Mouse (Mus musculus): ENCODE results near the gene Fst. TPM values are rescaled to one million over a fixed set of nuclear protein-coding genes. Genes with fewer than 3 reads are reported as not detected.

Fst gene
- total RNA-seq, 2 experiments from 2014 or later = 5.3 to 6.3 TPM

- no peak for TF ChIP-seq CTCF (conservative IDR thresholded peaks at IDR 0.05)
- Histone ChIP-seq H3K4me3 (peak overlapping the region; percentile 38; the same call in 1 of the 2 replicates), H3K27ac (no peak overlapping the region)
- DNase-seq (ENCODE audit: low spot score in 2 of 2) = no peak
Observed at GRCm38 (mm10) chr13:114457567-114458120, 1.1 kb downstream of the Fst start.

- peak overlapping the region; percentile 38 for H3K4me3 ChIP-seq
- DNase-seq (ENCODE audit: low spot score in 2 of 2) = no peak
Observed at GRCm38 (mm10) chr13:114456766-114457566, 1.8 kb downstream of the Fst start.

DNA sequence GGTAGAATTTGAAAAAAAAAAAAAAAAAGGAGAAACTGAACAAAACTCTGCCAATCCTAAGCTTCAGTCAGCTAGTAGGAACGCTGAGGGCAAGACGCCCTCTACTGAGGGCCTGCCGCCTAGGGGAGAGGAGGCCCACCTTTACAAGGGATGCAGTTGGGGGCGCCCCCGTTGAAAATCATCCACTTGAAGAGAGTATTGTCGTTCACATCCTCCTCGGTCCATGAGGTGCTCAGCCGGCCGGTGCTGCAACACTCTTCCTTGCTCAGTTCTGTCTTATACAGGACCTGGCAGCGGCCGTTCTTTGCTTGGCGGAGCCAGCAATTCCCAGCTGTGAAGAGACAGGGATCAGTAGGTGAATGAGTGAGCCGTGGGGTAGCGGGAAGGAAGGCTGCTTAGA is 2.5 kb downstream of the Fst start:
- DNase-seq (ENCODE audit: low spot score in 2 of 2) = no peak
- Histone ChIP-seq H3K4me3 (peak overlapping the region; percentile 28; the same call in 1 of the 2 replicates), H3K27ac (no peak overlapping the region)
- TF ChIP-seq CTCF (conservative IDR thresholded peaks at IDR 0.05) = peak; percentile 62

More at GRCm38 (mm10) chr13:114456766-114457566, 1.8 kb downstream of the Fst start:
- H3K27ac ChIP-seq = no peak overlapping the region
- no peak for TF ChIP-seq CTCF (conservative IDR thresholded peaks at IDR 0.05)

DNA sequence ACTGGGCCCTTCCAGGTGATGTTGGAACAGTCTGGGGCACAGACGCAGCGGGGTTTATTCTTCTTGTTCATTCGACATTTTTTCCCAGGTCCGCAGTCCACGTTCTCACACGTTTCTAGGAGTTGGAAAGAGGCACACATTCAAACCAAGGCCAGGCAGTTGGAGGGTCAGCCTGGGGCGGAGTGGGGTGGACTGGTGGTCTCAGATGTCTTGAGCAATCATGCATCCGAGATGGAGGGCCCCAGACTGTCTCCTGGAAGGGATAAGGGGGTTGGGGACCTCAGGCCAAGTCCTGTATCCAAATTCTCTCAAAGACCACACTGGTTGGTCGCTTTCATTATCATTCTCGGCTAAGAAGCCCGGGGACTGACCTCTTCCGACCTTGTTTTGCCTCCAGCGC is 3.0 kb downstream of the Fst start:
- no peak overlapping the region for H3K27ac ChIP-seq
- no peak for TF ChIP-seq CTCF (conservative IDR thresholded peaks at IDR 0.05)
- peak overlapping the region; percentile 28; the same call in 1 of the 2 replicates for H3K4me3 ChIP-seq
- no peak for DNase-seq (ENCODE audit: low spot score in 2 of 2)

- TF ChIP-seq CTCF (conservative IDR thresholded peaks at IDR 0.05) = no peak
- Histone ChIP-seq H3K4me3 (no peak overlapping the region), H3K27ac (no peak overlapping the region)
- DNase-seq (ENCODE audit: low spot score in 2 of 2) = no peak
Observed at GRCm38 (mm10) chr13:114447213-114447612, 11.5 kb downstream of the Fst start.

DNA sequence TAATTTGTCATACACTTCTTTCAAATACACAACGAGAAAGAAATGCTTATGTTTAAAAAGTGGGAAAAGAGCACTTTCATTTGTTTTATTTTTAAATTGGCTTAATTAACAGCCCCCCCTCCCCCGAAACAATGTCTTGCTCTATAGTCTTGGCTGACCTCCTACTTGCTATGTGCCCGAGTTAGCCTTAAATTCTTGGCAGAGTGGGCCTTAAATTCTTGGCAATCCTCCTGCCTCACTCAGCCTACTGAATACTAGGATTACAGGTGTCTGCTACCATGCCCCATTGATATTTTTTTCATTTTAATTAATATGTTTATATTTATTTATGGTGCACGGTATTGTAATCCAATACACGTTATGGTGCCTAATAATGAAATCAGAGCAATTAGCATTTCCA is 26.3 kb downstream of the Fst start:
- no peak for TF ChIP-seq CTCF (conservative IDR thresholded peaks at IDR 0.05)
- no peak overlapping the region for H3K4me3 ChIP-seq
- no peak overlapping the region for H3K27ac ChIP-seq
- no peak for DNase-seq (ENCODE audit: low spot score in 2 of 2)

GRCm38 (mm10) chr13:114425230-114425629 is 33.5 kb downstream of the Fst start:
- no peak overlapping the region for H3K4me3 ChIP-seq
- DNase-seq (ENCODE audit: low spot score in 2 of 2) = no peak

DNA sequence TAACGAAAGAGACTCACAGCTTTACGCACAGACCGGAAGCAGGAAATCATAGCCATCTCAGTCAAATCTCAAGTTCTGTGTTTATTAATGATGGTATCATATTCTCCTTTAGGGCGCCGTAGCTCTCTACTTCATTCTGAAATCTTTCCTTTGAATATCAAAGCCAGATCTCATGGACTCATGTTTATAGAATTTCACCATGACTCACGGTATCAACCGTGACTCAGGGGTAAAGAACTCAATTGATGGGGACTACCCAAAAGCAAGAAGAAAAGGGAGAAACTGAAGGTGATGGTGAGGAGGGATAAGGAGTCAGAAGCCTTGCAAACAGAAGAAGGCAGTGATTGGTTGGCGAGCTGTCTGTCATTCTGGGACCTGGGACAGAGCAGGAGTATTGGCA is 38.5 kb downstream of the Fst start:
- no peak overlapping the region for H3K27ac ChIP-seq
- DNase-seq (ENCODE audit: low spot score in 2 of 2) = no peak
- H3K4me3 ChIP-seq = no peak overlapping the region
- TF ChIP-seq CTCF (conservative IDR thresholded peaks at IDR 0.05) = no peak

More at GRCm38 (mm10) chr13:114425230-114425629, 33.5 kb downstream of the Fst start:
- TF ChIP-seq CTCF (conservative IDR thresholded peaks at IDR 0.05) = no peak
- no peak overlapping the region for H3K27ac ChIP-seq

DNA sequence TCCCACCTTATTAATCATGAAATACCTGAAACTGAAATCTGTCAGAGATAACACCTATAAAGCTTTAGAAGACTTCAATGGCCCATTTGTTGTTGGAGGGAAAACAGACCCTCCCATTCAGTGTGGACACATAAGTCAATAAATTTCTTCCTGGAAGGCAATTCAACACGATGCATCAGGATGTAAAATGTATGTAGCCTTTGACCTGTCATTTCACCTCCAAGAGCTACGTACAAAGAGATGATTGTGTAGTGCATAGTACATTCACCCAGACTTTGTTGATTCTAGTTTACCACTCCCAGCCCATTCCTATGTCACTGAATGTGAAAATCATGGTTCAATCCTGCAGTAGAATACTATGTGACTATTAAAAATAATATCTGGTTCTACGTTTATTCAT is 39.4 kb downstream of the Fst start:
- no peak for TF ChIP-seq CTCF (conservative IDR thresholded peaks at IDR 0.05)
- Histone ChIP-seq H3K4me3 (no peak overlapping the region), H3K27ac (no peak overlapping the region)
- no peak for DNase-seq (ENCODE audit: low spot score in 2 of 2)

DNA sequence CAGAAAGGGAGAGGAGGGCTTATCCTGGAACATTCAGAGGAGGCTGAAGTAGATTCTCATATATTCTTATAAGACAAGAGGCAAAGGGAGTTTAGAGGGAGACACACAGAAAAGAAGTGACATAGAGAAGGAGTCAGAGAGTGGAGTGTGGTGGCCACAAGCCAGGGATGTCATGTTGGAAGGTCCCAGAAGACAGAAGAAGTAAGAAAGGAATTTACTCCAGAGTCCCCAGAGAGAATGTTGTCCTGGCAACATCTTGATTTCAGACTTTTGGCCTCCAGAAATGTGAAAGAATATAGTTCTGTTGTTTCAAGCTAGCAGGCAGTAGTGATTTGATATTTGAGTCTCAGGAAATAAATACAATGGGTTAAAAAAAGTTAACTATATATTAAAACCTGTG is 46.4 kb downstream of the Fst start:
- TF ChIP-seq CTCF (conservative IDR thresholded peaks at IDR 0.05) = no peak

GRCm38 (mm10) chr13:114406866-114407265 is 51.9 kb downstream of the Fst start:
- Histone ChIP-seq H3K27ac (no peak overlapping the region), H3K4me3 (no peak overlapping the region)
- no peak for TF ChIP-seq CTCF (conservative IDR thresholded peaks at IDR 0.05)
- DNase-seq (ENCODE audit: low spot score in 2 of 2) = no peak

More for the DNA sequence above, 46.4 kb downstream of the Fst start:
- no peak for DNase-seq (ENCODE audit: low spot score in 2 of 2)
- Histone ChIP-seq H3K4me3 (no peak overlapping the region), H3K27ac (no peak overlapping the region)

DNA sequence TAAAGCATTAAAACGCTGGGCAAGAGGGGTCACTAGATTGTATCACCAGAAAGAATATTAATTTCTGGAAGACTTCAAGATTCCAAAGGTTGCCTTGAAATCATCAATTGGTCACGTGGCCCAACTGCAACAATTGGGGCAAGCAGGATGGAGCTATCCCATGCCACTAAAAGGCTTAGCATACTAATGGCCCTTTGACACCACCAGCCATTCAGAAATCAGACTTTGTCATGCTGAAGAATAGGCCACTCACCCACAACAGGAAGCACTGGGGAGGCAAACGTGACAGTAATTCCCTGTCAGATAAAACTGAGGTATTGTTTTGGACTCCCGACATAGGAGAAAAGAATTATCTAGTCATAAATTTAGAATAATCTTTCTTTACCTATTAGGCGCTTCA is 52.3 kb downstream of the Fst start:
- no peak for TF ChIP-seq CTCF (conservative IDR thresholded peaks at IDR 0.05)
- no peak for DNase-seq (ENCODE audit: low spot score in 2 of 2)
- Histone ChIP-seq H3K27ac (no peak overlapping the region), H3K4me3 (no peak overlapping the region)

- no peak overlapping the region for H3K27ac ChIP-seq
- no peak for DNase-seq (ENCODE audit: low spot score in 2 of 2)
- no peak overlapping the region for H3K4me3 ChIP-seq
- TF ChIP-seq CTCF (conservative IDR thresholded peaks at IDR 0.05) = no peak
Observed at GRCm38 (mm10) chr13:114405100-114405715, 53.5 kb downstream of the Fst start.

Other genes with a start within 250 kb of the Fst start
- 100 to 1,000 TPM; 132 to 142 TPM for gene Ndufs4, start 70.7 kb downstream of the Fst start, total RNA-seq (2021)